Mouse (Mus musculus) kidney, embryonic 16.5 days (tissue): ENCODE results near the gene Yif1a. TPM values are rescaled to one million over a fixed set of nuclear protein-coding genes. Genes with fewer than 3 reads are reported as not detected.

ENCODE experiments used
- ATAC-seq: fragments of 200-750 bp; cut with Nextera tagmentation; 2 replicates; pipeline ENCODE4 v1.8.0; 2017; ENCODE audit warnings: moderate TSS enrichment; ENCODE audit not compliant: low FRiP score, low TSS enrichment
- H3K27ac ChIP-seq: fragments of 300-500 bp; sonication (generic); 2 replicates; pipeline ENCODE4 v1.5.1; 2014; ENCODE audit warnings: low read length
- H3K27me3 ChIP-seq: fragments of 300-500 bp; sonication (generic); 2 replicates; pipeline ENCODE4 v1.6.1; 2014; ENCODE audit warnings: low read length, control low read depth, mixed read lengths; ENCODE audit not compliant: insufficient read depth
- H3K36me3 ChIP-seq: fragments of 300-500 bp; sonication (generic); 2 replicates; pipeline ENCODE4 v1.6.1; 2014; ENCODE audit warnings: low read length, control low read depth, mixed read lengths; ENCODE audit not compliant: insufficient read depth
- H3K4me1 ChIP-seq: fragments of 300-500 bp; sonication (generic); 2 replicates; pipeline ENCODE4 v1.6.1; 2014; ENCODE audit warnings: low read length, control low read depth, mixed read lengths; ENCODE audit not compliant: insufficient read depth
- H3K4me2 ChIP-seq: fragments of 300-500 bp; sonication (generic); replicated peaks from 2 replicates; pipeline ENCODE4 v1.6.1; 2014; ENCODE audit warnings: low read depth, low read length
- H3K4me3 ChIP-seq: fragments of 300-500 bp; sonication (generic); 2 replicates; pipeline ENCODE4 v1.5.1; 2014; ENCODE audit warnings: mild to moderate bottlenecking, low read length
- H3K9ac ChIP-seq: fragments of 300-500 bp; sonication (generic); replicated peaks from 2 replicates; pipeline ENCODE4 v1.6.1; 2014; ENCODE audit warnings: low read length
- H3K9me3 ChIP-seq: fragments of 300-500 bp; sonication (generic); 2 replicates; pipeline ENCODE4 v1.6.1; 2016; ENCODE audit warnings: low read length, control low read depth
- WGBS: fragments of 180-500 bp; shearing (Covaris S2); extraction: QIAGEN DNeasy Blood & Tissue Kit; methylation state at CpG from one replicate; pipeline ENCODE4 v1.1.7; 2014; 5-methylcytosine and 5-hydroxymethylcytosine counted together
- polyA plus RNA-seq: library from polyadenylated mRNA; unstranded; fragments of >200 nt; fragmentation: Nextera tagmentation; extraction: Ambion mirVana; gene quantifications from 2 replicates; pipeline ENCODE4 v1.2.1, GENCODE M21; 2015

Yif1a gene
- polyA plus RNA-seq = 122 and 127 TPM in 2 replicates

DNA sequence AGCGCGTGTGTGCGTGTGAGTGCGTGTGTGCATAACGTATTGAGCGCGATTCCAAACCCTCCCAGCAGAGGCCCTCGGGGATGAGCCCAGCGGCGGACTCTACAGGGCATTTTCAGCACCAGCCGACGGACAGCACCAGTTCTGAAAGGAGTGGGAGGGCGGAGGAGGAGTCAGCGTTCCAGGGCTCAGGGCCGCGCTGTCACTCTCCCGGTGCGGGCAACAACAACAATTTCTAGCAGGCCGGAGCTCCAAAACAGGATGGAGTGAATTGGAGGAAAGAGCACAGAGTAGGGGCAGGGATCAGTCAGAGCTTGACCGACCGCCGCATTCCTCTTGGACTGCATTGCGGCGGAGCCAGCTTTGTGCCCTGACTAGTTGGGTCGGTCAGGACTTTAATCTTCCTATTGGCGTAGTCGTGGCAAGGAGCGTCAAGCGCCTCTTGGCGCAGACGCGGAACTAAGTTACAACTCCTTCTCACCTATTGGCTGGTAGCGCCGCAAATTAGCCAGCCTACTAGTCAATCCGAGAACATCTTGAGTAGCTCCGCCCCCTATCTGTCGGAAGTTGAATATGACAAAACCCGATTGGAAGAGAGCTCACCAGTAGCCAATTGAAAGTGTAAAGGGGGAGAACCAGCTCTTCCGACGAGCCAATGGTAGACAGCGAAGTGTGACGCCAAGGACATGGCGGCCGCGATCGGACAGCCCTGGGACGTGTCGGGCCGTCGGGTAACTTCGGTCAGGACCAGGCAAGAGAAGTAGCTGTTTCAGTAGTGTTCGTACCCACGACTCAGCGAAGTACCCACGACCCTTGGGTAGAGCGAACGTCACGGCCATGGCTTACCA lies at the start of gene Yif1a:
TSS of gene Yif1a (plus strand) at position 655 of the 845 bp plus-strand sequence.
- peak within 1 kb of the TSS; percentile 82 for H3K27ac ChIP-seq
- peaks cover 27% of the 10 kb centered on the region for H3K36me3 ChIP-seq
- H3K27me3 ChIP-seq = peaks cover 35% of the 10 kb centered on the region
- under 1% methylated on average over 58 of the region's 58 CpGs for WGBS
- H3K4me2 ChIP-seq = peak within 1 kb of the TSS; percentile 83
- H3K4me3 ChIP-seq = peak within 1 kb of the TSS; percentile 81
- H3K9ac ChIP-seq = peak within 1 kb of the TSS; percentile 81
- H3K4me1 ChIP-seq = peaks cover 23% of the 10 kb centered on the region
- no peaks in the 10 kb centered on the region for H3K9me3 ChIP-seq
- ATAC-seq = peak; percentile 97

DNA sequence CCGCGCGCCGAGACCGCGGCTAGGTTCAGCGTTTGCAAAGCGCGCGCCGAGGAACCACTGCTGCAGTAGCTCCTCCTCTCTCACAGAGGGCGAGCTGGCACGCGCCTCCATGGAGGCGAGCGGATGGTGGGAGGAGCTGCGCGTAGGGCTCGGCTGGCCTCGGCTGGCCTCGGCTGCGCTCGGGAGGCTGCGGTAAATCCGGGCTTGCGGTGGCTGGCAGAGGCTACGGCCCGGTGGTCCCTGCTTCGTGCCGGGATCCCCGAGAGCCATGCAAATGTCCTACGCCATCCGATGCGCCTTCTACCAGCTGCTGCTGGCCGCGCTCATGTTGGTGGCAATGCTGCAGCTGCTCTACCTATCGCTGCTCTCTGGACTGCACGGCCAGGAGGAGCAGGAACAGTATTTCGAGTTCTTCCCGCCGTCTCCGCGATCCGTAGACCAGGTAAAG lies 49.6 kb upstream of the Yif1a start, which contains the start of the genes B4gat1 and AC124502.3:
TSS of gene B4gat1 (plus strand) at position 118 of the 448 bp plus-strand sequence.
TSS of gene AC124502.3 (plus strand) at position 183 of the 448 bp plus-strand sequence.
- H3K9ac ChIP-seq = peak within 1 kb of the TSS; percentile 95
- H3K36me3 ChIP-seq = no peaks in the 10 kb centered on the region
- peak within 1 kb of the TSS; percentile 79 for H3K27ac ChIP-seq
- peaks cover 23% of the 10 kb centered on the region for H3K4me1 ChIP-seq
- peak within 1 kb of the TSS; percentile 86 for H3K4me2 ChIP-seq
- no peaks in the 10 kb centered on the region for H3K27me3 ChIP-seq
- peak within 1 kb of the TSS; percentile 89 for H3K4me3 ChIP-seq
- ATAC-seq = peak; percentile 92
- WGBS = under 1% methylated on average over 40 of the region's 44 CpGs
- H3K9me3 ChIP-seq = no peaks in the 10 kb centered on the region

DNA sequence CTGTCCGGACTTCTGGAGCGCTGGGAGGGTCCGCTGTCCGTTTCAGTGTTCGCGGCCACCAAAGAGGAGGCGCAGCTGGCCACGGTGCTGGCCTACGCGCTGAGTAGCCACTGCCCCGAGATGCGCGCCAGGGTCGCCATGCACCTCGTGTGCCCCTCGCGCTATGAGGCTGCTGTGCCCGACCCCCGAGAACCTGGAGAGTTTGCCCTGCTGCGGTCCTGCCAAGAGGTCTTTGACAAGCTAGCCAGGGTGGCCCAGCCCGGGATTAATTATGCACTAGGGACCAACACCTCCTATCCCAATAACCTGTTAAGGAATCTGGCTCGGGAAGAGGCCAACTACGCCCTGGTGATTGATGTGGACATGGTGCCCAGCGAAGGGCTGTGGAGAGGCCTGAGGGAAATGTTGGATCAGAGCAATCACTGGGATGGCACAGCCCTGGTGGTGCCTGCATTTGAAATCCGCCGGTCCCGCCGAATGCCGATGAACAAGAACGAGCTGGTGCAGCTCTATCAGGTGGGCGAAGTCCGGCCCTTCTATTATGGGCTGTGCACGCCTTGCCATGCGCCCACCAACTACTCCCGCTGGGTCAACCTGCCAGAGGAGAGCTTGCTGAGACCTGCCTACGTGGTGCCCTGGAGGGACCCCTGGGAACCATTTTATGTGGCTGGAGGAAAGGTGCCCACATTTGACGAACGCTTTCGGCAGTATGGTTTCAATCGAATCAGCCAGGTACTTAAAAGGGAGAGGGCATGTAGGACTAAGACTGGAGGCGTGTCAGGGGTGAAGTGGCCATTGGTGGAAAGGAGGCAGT lies 48.8 kb upstream of the Yif1a start:
- Histone ChIP-seq H3K36me3 (peaks cover 4% of the 10 kb centered on the region; the same call in 1 of the 2 replicates), H3K4me1 (peaks cover 23% of the 10 kb centered on the region), H3K9ac (peak overlapping the region; percentile 95), H3K27ac (peak overlapping the region; percentile 79; the same call in 1 of the 2 replicates), H3K9me3 (no peaks in the 10 kb centered on the region), H3K27me3 (no peaks in the 10 kb centered on the region), H3K4me3 (peak overlapping the region; percentile 89), H3K4me2 (peak overlapping the region; percentile 86)
- 11% methylated on average over 41 of the region's 41 CpGs for WGBS
- ATAC-seq = peak; percentile 18

DNA sequence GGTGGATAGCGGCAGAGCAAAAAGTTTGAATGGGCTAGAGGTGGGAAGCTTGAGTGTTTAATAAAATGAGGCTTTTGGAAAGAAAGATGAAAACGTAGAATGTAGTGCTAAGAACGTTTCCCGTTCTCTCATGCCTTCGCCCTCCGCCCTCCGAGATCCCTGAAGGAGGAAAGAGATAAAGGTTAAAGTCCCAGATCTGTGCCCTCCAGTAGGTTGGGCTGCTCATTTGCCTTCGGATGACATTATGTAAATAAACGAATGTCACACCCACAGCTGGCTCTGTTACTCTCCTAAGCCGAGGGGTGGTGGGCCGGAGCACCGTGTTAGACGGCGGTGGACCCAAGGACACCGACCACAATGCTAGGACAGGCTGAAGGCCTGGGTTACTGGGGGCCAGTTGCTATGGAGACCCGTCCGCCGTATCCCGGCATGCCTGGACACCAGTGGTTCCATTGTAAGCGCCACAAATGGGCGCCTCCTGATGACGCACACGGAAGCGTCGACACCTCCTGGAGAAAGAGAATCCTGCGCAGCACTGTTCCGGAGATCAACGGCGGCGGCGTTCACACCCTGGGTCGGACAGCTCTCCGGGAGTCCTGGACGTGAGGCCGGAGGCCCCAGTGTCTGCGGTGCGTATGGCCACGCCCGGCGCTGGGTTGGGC lies 47.3 kb upstream of the Yif1a start, which contains the start of gene Brms1:
TSS of gene Brms1 (plus strand) at position 493 of the 662 bp plus-strand sequence.
- H3K27ac ChIP-seq = peak within 1 kb of the TSS; percentile 76
- H3K36me3 ChIP-seq = peaks cover 4% of the 10 kb centered on the region; the same call in 1 of the 2 replicates
- peak within 1 kb of the TSS; percentile 86 for H3K4me2 ChIP-seq
- ATAC-seq = peak; percentile 71
- H3K9me3 ChIP-seq = no peaks in the 10 kb centered on the region
- 4% methylated on average over 40 of the region's 40 CpGs for WGBS
- no peaks in the 10 kb centered on the region for H3K27me3 ChIP-seq
- H3K4me1 ChIP-seq = peaks cover 23% of the 10 kb centered on the region
- peak within 1 kb of the TSS; percentile 77 for H3K9ac ChIP-seq
- H3K4me3 ChIP-seq = peak within 1 kb of the TSS; percentile 89

DNA sequence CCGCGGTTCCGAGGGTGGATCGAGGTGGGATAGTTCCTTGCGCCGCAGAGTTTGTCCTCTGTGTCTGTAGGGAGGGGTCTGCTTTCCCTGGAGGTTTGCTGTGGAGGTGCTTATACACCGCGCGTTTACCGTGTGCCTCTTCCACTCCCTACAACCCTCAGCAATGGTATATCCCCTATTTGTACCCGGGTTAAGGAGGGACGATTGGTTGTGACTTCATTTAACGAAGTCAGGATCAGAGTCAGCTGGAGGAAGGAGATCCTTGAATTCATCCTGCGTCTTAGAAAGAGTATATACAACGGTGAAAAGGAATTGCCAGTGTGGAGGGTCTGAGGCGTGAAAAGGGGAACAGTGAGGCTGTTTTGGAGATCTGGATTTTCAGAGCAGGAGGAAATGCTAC lies 46.8 kb upstream of the Yif1a start:
- Histone ChIP-seq H3K4me1 (peaks cover 23% of the 10 kb centered on the region), H3K4me3 (peak overlapping the region; percentile 89), H3K27ac (peak overlapping the region; percentile 76), H3K4me2 (peak overlapping the region; percentile 86), H3K36me3 (peaks cover 4% of the 10 kb centered on the region; the same call in 1 of the 2 replicates), H3K9ac (peak overlapping the region; percentile 77), H3K27me3 (no peaks in the 10 kb centered on the region), H3K9me3 (no peaks in the 10 kb centered on the region)
- 3% methylated on average over 16 of the region's 16 CpGs for WGBS
- ATAC-seq = peak; percentile 7; the same call in 1 of the 2 replicates

DNA sequence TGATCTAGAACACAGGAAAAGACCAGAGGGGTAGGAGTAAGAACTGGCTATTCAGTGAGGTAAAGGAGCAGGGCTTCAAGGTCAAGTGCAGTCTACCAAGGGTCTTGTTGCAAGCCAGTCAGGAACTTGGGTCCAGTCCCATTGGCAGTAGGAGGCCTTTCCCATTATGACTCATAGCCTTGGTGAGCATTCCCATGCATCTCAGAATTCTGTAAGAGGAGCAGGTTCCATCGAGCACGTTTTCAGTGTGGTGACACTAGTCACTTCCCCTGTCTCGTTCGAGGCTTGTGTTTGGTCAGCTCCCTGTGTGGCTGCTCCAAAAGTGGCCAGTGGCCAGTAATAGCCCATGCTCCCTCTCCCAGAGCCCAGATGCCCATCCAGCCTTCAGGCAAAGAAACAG lies 42.8 kb upstream of the Yif1a start:
- 82% methylated on average over 4 of the region's 4 CpGs for WGBS
- Histone ChIP-seq H3K4me3 (no peak overlapping the region), H3K27ac (no peak overlapping the region), H3K9me3 (no peaks in the 10 kb centered on the region), H3K36me3 (peaks cover 13% of the 10 kb centered on the region; the same call in 1 of the 2 replicates), H3K27me3 (no peaks in the 10 kb centered on the region), H3K4me1 (peaks cover 22% of the 10 kb centered on the region), H3K4me2 (no peak overlapping the region), H3K9ac (no peak overlapping the region)
- ATAC-seq = no peak

DNA sequence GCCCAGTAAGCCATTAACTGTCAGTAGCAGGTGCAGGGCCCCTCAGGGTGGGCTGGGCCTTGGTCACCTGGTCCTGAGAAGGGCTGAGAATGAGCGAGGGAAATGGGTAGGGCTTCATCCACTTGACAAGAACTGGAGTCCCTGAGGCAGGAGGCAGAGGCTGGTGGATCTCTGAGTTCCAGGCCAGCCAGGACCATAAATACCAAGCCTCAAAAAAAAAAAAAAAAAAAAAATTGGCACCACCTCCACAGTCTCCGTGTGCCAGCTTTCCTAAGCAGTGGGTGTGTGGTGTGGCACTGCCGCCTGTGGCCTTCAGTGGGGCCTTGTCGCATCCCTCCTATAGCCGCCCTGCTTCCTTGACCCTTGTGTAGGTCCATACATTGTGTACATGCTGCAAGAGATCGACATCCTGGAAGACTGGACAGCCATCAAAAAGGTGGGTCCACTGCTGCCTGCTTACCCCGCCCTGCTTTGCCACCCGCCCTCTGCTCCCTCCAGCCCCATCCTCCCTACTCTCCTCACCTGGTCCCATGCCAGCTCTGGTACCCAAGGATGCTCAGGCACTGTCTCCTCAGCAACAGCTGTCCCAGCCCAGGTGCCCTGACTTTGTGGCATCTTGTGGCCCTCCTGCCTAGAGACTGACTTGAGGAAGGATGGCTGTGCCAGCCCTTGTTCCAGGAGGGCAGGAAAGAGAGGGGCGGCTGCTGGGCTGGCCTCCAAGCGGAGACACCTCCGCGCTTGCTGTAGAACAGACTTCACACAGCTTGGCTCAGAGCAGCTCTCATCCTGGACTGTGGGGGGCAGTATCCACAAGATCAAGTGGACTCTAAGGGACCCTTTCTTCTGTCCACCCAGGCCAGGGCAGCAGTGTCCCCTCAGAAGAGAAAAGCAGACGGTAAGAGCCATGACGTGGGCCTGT lies 39.9 kb upstream of the Yif1a start:
- H3K9ac ChIP-seq = no peak overlapping the region
- no peaks in the 10 kb centered on the region for H3K9me3 ChIP-seq
- peaks cover 31% of the 10 kb centered on the region for H3K4me1 ChIP-seq
- no peak overlapping the region for H3K27ac ChIP-seq
- no peak for ATAC-seq
- no peak overlapping the region for H3K4me3 ChIP-seq
- peaks cover 7% of the 10 kb centered on the region; the same call in 1 of the 2 replicates for H3K27me3 ChIP-seq
- peaks cover 13% of the 10 kb centered on the region; the same call in 1 of the 2 replicates for H3K36me3 ChIP-seq
- 85% methylated on average over 14 of the region's 14 CpGs for WGBS
- no peak overlapping the region for H3K4me2 ChIP-seq

DNA sequence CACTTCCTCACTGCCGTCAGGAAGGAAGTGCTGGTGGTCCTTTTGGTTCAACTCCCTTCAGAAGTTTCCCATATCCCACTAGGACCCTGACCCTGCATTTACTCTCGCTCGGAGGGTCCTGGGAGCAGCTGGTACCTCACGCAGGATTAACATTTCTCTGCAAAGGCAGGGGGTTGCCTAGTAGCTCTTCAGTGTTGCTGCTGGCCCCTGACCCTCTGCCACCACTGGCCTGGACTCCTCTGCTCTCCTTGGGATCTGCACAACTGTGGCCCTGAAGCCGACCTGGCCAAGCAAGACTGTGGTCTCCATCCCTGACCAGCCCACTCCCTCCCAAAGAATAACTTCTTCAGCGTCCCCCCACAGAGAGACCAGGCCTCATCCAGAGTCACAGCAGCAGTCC lies 39.0 kb upstream of the Yif1a start:
- H3K4me2 ChIP-seq = no peak overlapping the region
- H3K4me3 ChIP-seq = no peak overlapping the region
- no peak for ATAC-seq
- no peak overlapping the region for H3K27ac ChIP-seq
- H3K9me3 ChIP-seq = no peaks in the 10 kb centered on the region
- H3K9ac ChIP-seq = no peak overlapping the region
- H3K4me1 ChIP-seq = peaks cover 31% of the 10 kb centered on the region
- WGBS = 79% methylated on average over 6 of the region's 6 CpGs
- peaks cover 9% of the 10 kb centered on the region; the same call in 1 of the 2 replicates for H3K36me3 ChIP-seq
- H3K27me3 ChIP-seq = peaks cover 7% of the 10 kb centered on the region; the same call in 1 of the 2 replicates
